Mouse (Mus musculus): Measurements from ENCODE around the gene Ccdc83. TPM values are rescaled to one million over a fixed set of nuclear protein-coding genes. Genes with fewer than 3 reads are reported as not detected.
A peak's percentile ranks its signal among the peaks of the same experiment; 100 is the strongest.

Ccdc83 gene
- not detected in 2 replicates for polyA plus RNA-seq (2015; fragmentation: Nextera tagmentation; extraction: Ambion mirVana)

DNA sequence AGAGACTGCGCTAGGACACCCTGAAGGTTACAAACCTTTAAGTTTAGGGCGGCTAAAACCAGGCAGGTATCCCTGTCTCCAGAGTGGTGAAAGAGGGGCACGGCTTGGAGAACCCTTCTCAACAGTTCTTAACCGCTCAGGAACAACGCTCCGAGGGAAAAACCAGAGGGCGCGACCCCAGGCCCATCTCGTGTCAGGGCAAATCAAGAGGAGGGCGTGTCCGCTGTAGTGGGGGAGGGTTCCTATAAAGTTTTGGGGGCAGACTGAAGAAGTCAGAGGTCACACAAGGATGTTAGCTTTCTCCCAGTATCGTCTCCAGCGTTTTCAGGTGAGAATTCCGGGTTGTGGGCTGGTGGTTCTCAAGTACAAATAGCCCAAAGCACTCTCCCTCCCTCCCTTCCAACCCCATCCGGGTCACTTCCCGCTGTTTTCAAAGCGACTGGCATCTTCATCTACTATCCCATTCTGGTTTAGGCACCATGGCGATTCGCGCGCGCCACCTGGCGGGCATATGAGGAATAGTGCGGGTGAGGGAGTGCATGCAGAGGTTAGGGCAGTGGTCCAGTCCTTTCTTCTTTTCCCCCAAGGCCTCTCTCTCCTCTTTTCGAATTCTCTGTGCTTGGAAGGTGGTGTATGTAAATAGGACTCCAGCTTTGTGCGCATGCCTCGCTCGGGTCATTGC, at the start of gene Ccdc83:
Gene Ccdc83 (minus strand): TSS at position 489 of the 682 bp plus-strand sequence.
- H3K9ac ChIP-seq = no peak within 1 kb of the TSS
- H3K4me2 ChIP-seq = peak within 1 kb of the TSS; percentile 56
- WGBS = 5% methylated on average over 28 of the region's 28 CpGs
- H3K9me3 ChIP-seq = no peaks in the 10 kb centered on the region
- H3K27ac ChIP-seq = no peak within 1 kb of the TSS
- no peaks in the 10 kb centered on the region for H3K36me3 ChIP-seq
- H3K27me3 ChIP-seq (replicated peaks) = no peaks in the 10 kb centered on the region
- peaks cover 5% of the 10 kb centered on the region for H3K4me1 ChIP-seq
- ATAC-seq (ENCODE audit: insufficient read depth, low FRiP score, low read depth) = peak; percentile 79
- H3K4me3 ChIP-seq (replicated peaks) = peak within 1 kb of the TSS; percentile 25

- Histone ChIP-seq H3K9me3 (no peaks in the 10 kb centered on the region), H3K4me2 (no peak overlapping the region), H3K36me3 (no peaks in the 10 kb centered on the region), H3K9ac (no peak overlapping the region), H3K4me3 (replicated peaks) (no peak overlapping the region), H3K27ac (no peak overlapping the region), H3K4me1 (no peaks in the 10 kb centered on the region), H3K27me3 (replicated peaks) (no peaks in the 10 kb centered on the region)
- 59% methylated on average over 3 of the region's 3 CpGs for WGBS
- no peak for ATAC-seq (ENCODE audit: insufficient read depth, low FRiP score, low read depth)
Measured at GRCm38 (mm10) chr7:90313421-90313820, 47.8 kb upstream of the Ccdc83 start.

DNA sequence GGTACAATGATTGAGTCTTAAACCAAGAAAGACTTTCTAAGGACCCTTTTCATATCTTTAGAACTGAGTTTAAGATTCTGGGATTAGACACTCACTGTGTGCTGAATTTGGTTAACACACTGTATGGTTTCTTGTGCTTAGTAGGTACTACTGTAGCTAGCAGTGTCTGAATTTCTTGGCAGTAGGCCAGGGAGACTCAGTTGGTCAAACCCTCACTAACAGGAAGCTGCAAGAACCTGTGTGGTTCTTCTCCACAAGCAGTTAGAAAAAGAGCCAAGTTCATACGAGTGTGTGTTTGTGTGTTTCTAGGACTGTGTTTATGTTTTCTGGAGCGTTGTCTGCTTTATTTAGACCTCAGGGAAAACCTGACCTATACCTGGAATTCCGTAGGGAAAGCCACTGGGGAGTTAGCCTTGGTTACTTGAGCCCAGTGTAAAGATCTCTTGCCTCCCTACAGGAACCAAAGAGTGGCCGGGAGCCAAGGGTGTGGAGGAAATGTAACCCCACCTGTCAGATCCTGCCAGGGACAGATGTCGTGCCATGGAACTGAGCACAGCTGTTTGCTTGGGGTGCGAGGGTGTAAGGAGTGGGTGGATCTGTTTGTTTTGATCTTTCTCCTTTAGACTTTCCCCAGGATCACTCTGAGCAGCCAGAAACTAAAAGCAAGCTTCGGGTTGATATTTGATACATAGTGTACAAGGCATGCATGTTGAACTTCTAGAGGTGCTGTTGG, 46.7 kb upstream of the Ccdc83 start:
- 48% methylated on average over 7 of the region's 7 CpGs for WGBS
- Histone ChIP-seq H3K4me2 (no peak overlapping the region), H3K27me3 (replicated peaks) (no peaks in the 10 kb centered on the region), H3K27ac (no peak overlapping the region), H3K9me3 (no peaks in the 10 kb centered on the region), H3K4me3 (replicated peaks) (no peak overlapping the region), H3K4me1 (no peaks in the 10 kb centered on the region), H3K36me3 (no peaks in the 10 kb centered on the region), H3K9ac (no peak overlapping the region)
- no peak for ATAC-seq (ENCODE audit: insufficient read depth, low FRiP score, low read depth)

- Histone ChIP-seq H3K4me3 (replicated peaks) (no peak overlapping the region), H3K27me3 (replicated peaks) (0 out of 2 replicates have a peak, but pooled peaks cover 3% of the 10 kb centered on the region), H3K27ac (no peak overlapping the region), H3K36me3 (no peaks in the 10 kb centered on the region), H3K4me2 (no peak overlapping the region), H3K9me3 (no peaks in the 10 kb centered on the region), H3K4me1 (peaks cover 4% of the 10 kb centered on the region; the same call in 1 of the 2 replicates), H3K9ac (no peak overlapping the region)
- no peak for ATAC-seq (ENCODE audit: insufficient read depth, low FRiP score, low read depth)
- WGBS = 66% methylated on average over 6 of the region's 6 CpGs
Measured at GRCm38 (mm10) chr7:90308003-90308402, 42.4 kb upstream of the Ccdc83 start.

DNA sequence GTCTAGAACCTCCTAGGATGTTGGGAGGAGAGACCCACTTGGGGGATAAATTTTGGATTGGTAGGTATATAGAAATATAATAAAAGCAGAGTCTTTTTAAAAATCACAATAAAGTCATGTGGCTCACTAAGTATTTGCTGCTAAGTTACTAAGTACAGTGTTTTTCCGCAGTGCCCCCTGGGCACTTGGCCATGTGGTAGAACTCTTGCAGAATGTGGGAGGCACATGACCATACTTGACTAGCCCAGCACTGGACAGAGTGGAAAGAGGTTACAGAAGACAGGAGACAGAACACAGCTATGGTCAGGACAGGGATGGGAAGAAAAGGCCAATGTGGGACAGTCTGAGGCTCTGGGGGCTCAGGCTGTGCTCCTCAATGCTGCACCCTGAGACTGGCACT, 41.4 kb upstream of the Ccdc83 start:
- H3K36me3 ChIP-seq = no peaks in the 10 kb centered on the region
- no peaks in the 10 kb centered on the region for H3K9me3 ChIP-seq
- 0 out of 2 replicates have a peak, but pooled peaks cover 3% of the 10 kb centered on the region for H3K27me3 ChIP-seq (replicated peaks)
- peaks cover 4% of the 10 kb centered on the region; the same call in 1 of the 2 replicates for H3K4me1 ChIP-seq
- no peak for ATAC-seq (ENCODE audit: insufficient read depth, low FRiP score, low read depth)
- no peak overlapping the region for H3K4me2 ChIP-seq
- H3K27ac ChIP-seq = no peak overlapping the region
- H3K9ac ChIP-seq = no peak overlapping the region
- 82% methylated on average over 1 of the region's 1 CpGs for WGBS
- H3K4me3 ChIP-seq (replicated peaks) = no peak overlapping the region

DNA sequence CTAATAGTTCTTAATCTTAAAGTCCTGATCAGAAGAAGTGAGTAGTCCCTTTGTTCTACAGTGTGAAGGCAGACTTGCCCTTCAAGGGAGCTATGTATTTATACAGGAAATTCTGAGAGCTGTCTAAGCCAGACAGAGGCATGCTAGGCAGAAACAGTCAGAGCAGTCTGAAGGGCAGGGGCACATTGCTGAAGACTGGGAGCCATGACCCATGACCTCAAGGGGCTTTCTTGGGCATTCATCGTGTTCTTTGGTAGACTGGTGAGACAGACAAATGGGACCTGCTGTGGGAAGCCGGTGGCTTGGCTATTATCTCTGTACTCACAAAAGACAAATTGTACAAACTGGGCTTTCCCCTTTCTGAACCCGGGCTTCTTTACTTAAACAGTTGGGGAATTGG, 40.5 kb upstream of the Ccdc83 start:
- Histone ChIP-seq H3K27ac (no peak overlapping the region), H3K27me3 (replicated peaks) (0 out of 2 replicates have a peak, but pooled peaks cover 3% of the 10 kb centered on the region), H3K4me3 (replicated peaks) (no peak overlapping the region), H3K36me3 (no peaks in the 10 kb centered on the region), H3K4me2 (no peak overlapping the region), H3K9ac (no peak overlapping the region), H3K9me3 (no peaks in the 10 kb centered on the region), H3K4me1 (peaks cover 4% of the 10 kb centered on the region; the same call in 1 of the 2 replicates)
- no peak for ATAC-seq (ENCODE audit: insufficient read depth, low FRiP score, low read depth)
- 9% methylated on average over 3 of the region's 3 CpGs for WGBS

- H3K27me3 ChIP-seq (replicated peaks) = 0 out of 2 replicates have a peak, but pooled peaks cover 3% of the 10 kb centered on the region
- peak overlapping the region; percentile 92 for H3K4me2 ChIP-seq
- H3K9me3 ChIP-seq = no peaks in the 10 kb centered on the region
- no peak for ATAC-seq (ENCODE audit: insufficient read depth, low FRiP score, low read depth)
- no peak overlapping the region for H3K27ac ChIP-seq
- peak overlapping the region; percentile 62 for H3K4me3 ChIP-seq (replicated peaks)
- no peaks in the 10 kb centered on the region for H3K36me3 ChIP-seq
- WGBS = 2% methylated on average over 27 of the region's 27 CpGs
- H3K9ac ChIP-seq = 0 out of 2 replicates have a peak overlapping the region, but pooled peaks have one; percentile 39
- peaks cover 4% of the 10 kb centered on the region; the same call in 1 of the 2 replicates for H3K4me1 ChIP-seq
Measured at GRCm38 (mm10) chr7:90302647-90303552, 37.3 kb upstream of the Ccdc83 start.

DNA sequence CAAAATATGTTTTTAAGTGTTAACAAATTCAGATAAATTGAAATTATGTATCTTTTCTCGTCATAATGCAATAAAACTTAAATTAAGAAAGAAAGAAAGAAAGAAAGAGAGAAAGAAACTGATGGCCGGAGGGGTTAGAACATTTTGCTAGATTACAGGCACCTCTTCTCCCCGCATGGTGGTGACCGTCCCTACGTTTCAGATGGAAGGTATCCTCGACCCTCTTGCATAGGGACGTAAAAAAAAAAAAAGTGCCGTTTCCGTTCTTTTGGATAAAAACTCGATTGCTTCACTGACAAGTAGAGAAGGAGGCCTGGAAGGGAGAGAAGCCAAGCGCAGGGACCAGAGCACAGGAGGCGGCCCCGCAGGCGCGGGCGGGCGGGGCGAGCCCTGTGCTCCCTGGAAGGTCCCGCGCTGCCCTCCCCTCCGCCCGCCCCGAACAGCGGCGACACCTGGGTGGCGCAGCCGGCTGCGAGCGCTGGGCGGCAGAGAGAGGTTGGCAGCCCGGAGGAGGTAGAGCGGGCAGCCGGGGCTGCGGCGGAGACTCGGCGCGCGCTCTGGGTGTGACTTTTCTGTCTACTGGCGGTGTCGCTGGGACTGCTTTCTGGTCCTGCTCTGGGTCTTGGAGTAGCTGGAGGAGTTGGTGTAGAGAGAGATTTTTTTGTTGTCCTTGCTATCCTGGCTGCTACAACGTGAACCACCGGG, 36.5 kb upstream of the Ccdc83 start, which contains the start of gene Sytl2:
Gene Sytl2 (plus strand): TSS at position 311 of the 705 bp plus-strand sequence.
- H3K9me3 ChIP-seq = no peaks in the 10 kb centered on the region
- peaks cover 4% of the 10 kb centered on the region; the same call in 1 of the 2 replicates for H3K4me1 ChIP-seq
- H3K27me3 ChIP-seq (replicated peaks) = 0 out of 2 replicates have a peak, but pooled peaks cover 2% of the 10 kb centered on the region
- H3K4me2 ChIP-seq = peak within 1 kb of the TSS; percentile 92
- WGBS = 1% methylated on average over 41 of the region's 43 CpGs
- H3K27ac ChIP-seq = no peak within 1 kb of the TSS
- no peaks in the 10 kb centered on the region for H3K36me3 ChIP-seq
- H3K9ac ChIP-seq = peak within 1 kb of the TSS; percentile 39; the same call in 1 of the 2 replicates
- peak; percentile 92 for ATAC-seq (ENCODE audit: insufficient read depth, low FRiP score, low read depth)
- peak within 1 kb of the TSS; percentile 62 for H3K4me3 ChIP-seq (replicated peaks)

- Histone ChIP-seq H3K27ac (no peak overlapping the region), H3K36me3 (no peaks in the 10 kb centered on the region), H3K9me3 (no peaks in the 10 kb centered on the region), H3K27me3 (replicated peaks) (no peaks in the 10 kb centered on the region), H3K9ac (no peak overlapping the region), H3K4me1 (no peaks in the 10 kb centered on the region), H3K4me3 (replicated peaks) (no peak overlapping the region), H3K4me2 (no peak overlapping the region)
- no peak for ATAC-seq (ENCODE audit: insufficient read depth, low FRiP score, low read depth)
- 78% methylated on average over 6 of the region's 6 CpGs for WGBS
Measured at GRCm38 (mm10) chr7:90291885-90292284, 26.3 kb upstream of the Ccdc83 start.

DNA sequence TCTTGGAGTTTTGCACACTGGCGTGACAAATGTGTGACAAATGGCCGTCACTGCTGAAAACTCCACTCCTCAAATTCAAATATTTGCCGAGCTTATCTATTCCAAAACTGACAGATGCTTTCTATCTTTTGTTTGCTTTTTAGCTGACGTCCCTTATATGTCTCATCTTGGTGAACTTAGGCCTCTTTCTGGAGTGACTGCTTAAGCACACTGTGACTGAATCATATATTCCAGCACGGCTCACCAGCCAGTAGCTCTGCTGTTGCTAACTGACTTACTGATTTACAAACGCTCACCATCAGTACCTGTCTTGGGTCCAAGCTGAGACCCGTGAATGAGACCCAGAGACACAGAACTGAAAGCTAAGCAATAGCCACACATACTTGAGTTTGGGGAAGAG, 19.2 kb upstream of the Ccdc83 start:
- WGBS = 26% methylated on average over 7 of the region's 7 CpGs
- Histone ChIP-seq H3K9ac (no peak overlapping the region), H3K27ac (no peak overlapping the region), H3K4me2 (peak overlapping the region; percentile 25), H3K4me3 (replicated peaks) (no peak overlapping the region), H3K36me3 (no peaks in the 10 kb centered on the region), H3K4me1 (0 out of 2 replicates have a peak, but pooled peaks cover 3% of the 10 kb centered on the region), H3K9me3 (no peaks in the 10 kb centered on the region), H3K27me3 (replicated peaks) (no peaks in the 10 kb centered on the region)
- ATAC-seq (ENCODE audit: insufficient read depth, low FRiP score, low read depth) = no peak

DNA sequence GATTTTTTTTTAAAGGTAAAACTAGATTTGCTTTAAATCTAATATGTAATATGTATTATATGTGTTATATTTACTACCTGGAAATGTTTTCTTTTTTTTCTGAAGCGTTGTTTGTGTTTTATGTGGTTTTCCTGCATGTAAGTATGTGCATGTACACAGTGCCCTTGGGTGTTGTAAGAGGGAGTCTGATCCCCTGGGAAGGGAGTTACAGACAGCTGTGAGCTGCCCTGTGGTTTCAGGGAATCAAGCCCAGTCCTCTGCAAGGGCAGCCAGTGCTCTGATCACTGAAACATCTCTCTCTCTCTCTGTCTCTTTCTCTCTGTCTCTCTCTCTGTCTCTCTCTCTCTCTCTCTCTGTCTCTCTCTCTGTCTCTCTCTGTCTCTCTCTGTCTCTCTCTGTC, 17.2 kb upstream of the Ccdc83 start:
- Histone ChIP-seq H3K4me2 (no peak overlapping the region), H3K9me3 (no peaks in the 10 kb centered on the region), H3K36me3 (no peaks in the 10 kb centered on the region), H3K9ac (no peak overlapping the region), H3K4me3 (replicated peaks) (no peak overlapping the region), H3K27ac (no peak overlapping the region), H3K4me1 (0 out of 2 replicates have a peak, but pooled peaks cover 3% of the 10 kb centered on the region), H3K27me3 (replicated peaks) (no peaks in the 10 kb centered on the region)
- WGBS = 92% methylated on average over 1 of the region's 1 CpGs
- no peak for ATAC-seq (ENCODE audit: insufficient read depth, low FRiP score, low read depth)

Data from stomach, embryonic 15.5 days (tissue).